Mouse (Mus musculus) embryonic facial prominence, embryonic 10.5 days (tissue): ENCODE measurements at regions not wholly inside any gene's neighbourhood (a gene's known extent, or its start where the extent isn't known, plus 50 kb on each side); places are given as distances from the start of the nearest gene placed in this dataset.

Experiments used
- DNase-seq: peaks from one replicate; pipeline ENCODE4 v3.0.0-alpha.2; 2017; ENCODE audit warnings: low spot score
- H3K27ac ChIP-seq: fragments of 300-500 bp; sonication (generic); replicated peaks from 2 replicates; pipeline ENCODE4 v1.5.1; 2016; ENCODE audit warnings: mild to moderate bottlenecking
- H3K27me3 ChIP-seq: fragments of 300-500 bp; sonication (generic); replicated peaks from 2 replicates; pipeline ENCODE4 v1.6.1; 2016; ENCODE audit warnings: low read depth, mild to moderate bottlenecking; ENCODE audit not compliant: poor library complexity, severe bottlenecking
- H3K36me3 ChIP-seq: fragments of 300-500 bp; sonication (generic); replicated peaks from 2 replicates; pipeline ENCODE4 v1.6.1; 2016; ENCODE audit warnings: mild to moderate bottlenecking, moderate library complexity
- H3K4me1 ChIP-seq: fragments of 300-500 bp; sonication (generic); 2 replicates; pipeline ENCODE4 v1.6.1; 2016
- H3K4me3 ChIP-seq: fragments of 300-500 bp; sonication (generic); 2 replicates; pipeline ENCODE4 v1.5.1; 2016; ENCODE audit warnings: mild to moderate bottlenecking, moderate library complexity
- H3K9me3 ChIP-seq: fragments of 300-500 bp; sonication (generic); 2 replicates; pipeline ENCODE4 v1.6.1; 2016; ENCODE audit warnings: mild to moderate bottlenecking
- WGBS: fragments of 180-500 bp; shearing (Covaris S2); methylation state at CpG from one replicate; pipeline ENCODE4 v1.1.7; 2016; 5-methylcytosine and 5-hydroxymethylcytosine counted together

DNA sequence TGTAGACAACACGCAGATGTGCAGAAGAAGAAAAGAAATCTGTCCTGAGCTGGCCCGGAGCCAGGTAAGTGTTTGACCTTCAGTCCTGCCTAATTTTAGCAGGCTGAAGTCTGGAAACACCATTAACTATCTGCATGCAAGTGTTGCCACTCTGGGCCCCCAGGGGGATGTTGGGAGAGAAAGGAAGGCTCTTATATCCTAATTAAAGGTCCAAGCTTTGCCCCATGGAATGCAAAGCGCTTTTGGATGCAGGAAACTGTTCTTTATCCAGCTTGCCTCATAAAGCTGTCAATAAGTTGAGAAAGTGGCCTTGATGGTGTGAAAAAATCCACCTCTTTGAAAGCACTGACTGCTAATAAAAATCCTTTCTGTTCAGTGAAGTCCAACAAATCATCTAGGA, 145.1 kb upstream of the Elac2 start:
- H3K4me1 ChIP-seq = peaks cover 30% of the 10 kb centered on the region
- 0 out of 2 replicates have a peak, but pooled peaks cover 8% of the 10 kb centered on the region for H3K27me3 ChIP-seq
- no peaks in the 10 kb centered on the region for H3K9me3 ChIP-seq
- DNase-seq = peak; percentile 48
- H3K27ac ChIP-seq = peak overlapping the region; percentile 27; the same call in 1 of the 2 replicates
- H3K4me3 ChIP-seq = no peak overlapping the region
- 62% methylated on average over 3 of the region's 3 CpGs for WGBS
- H3K36me3 ChIP-seq = no peaks in the 10 kb centered on the region

DNA sequence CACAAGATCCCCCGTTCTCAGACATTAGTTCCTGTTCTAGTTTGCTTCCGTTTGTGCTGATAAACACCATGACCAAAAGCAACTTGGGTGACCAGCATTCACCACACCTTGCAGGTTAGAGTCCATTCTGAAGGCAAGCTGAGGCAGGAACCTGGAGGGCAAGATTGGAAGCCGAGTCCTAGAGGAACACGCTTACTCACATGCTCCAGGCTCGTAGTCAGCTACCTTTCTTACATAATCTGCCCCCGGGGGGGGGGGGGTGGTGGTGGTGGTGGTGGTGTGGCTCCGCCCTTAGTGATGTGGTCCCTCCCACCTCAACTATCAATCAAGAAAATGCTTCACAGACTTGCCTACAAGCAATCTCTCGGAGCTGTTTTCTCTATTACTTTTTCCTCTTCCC, 142.1 kb upstream of the Elac2 start:
- DNase-seq = no peak
- H3K9me3 ChIP-seq = no peaks in the 10 kb centered on the region
- H3K27ac ChIP-seq = no peak overlapping the region
- peaks cover 27% of the 10 kb centered on the region for H3K4me1 ChIP-seq
- H3K4me3 ChIP-seq = no peak overlapping the region
- H3K36me3 ChIP-seq = no peaks in the 10 kb centered on the region
- 80% methylated on average over 8 of the region's 8 CpGs for WGBS
- 0 out of 2 replicates have a peak, but pooled peaks cover 2% of the 10 kb centered on the region for H3K27me3 ChIP-seq

DNA sequence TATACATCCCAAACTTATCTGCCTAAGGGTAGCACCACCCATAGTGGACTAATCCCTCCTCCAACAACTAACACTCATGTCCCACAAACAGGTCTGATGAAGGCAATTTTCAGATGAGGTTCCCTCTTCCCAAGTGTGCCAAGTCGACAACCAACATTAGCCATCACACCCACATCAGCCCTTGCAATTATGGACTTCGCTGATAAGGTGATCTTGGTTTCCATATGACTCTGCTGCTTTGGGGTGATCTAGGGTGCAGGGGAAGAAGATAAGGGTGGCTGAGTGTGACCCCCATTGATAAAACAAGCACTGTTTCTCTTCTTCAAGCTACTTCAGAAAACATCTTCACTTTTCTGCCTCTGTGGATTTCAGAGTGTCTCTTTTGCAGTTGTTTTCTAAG, 137.7 kb upstream of the Elac2 start:
- H3K9me3 ChIP-seq = no peaks in the 10 kb centered on the region
- 88% methylated on average over 2 of the region's 2 CpGs for WGBS
- no peak for DNase-seq

DNA sequence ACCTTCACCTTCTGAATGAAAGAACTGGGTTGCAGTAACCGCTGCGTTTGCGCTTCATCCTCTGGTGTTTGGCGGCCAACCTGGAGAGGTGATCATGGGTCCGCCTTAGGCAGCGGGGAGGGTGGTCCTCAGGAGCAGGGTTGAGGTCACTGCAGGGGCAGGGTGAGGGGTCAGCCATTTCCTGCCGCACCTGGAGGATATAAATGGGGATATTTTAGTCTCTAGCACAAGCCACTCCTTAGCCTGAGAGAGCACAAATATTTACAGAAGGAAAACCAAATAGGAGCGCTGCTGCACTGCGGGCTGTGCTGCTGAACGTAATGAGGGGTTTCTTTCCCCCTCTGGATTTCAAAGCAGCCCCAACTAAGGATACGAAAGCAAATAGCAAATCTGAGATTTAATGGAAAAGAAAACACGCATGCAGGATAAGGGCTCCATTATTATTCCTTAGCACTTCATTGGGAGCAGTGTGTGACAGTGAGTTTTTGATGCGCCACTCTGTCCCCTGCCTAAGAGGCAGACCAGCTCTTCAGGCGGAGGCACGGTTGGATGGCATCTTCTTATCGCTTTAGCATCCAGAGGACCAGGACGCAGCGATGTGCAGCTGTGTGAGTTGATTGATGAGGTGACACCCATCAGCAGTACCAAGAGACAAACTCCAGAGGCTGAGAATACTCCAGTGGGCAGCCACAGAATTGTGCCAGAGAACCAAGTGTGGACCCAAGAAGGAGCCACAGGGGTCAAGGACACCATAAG, 135.9 kb upstream of the Elac2 start:
- H3K36me3 ChIP-seq = no peaks in the 10 kb centered on the region
- peaks cover 11% of the 10 kb centered on the region for H3K4me1 ChIP-seq
- 53% methylated on average over 18 of the region's 18 CpGs for WGBS
- H3K27me3 ChIP-seq = no peaks in the 10 kb centered on the region
- no peak overlapping the region for H3K4me3 ChIP-seq
- DNase-seq = peak; percentile 59
- no peaks in the 10 kb centered on the region for H3K9me3 ChIP-seq
- peak overlapping the region; percentile 1; the same call in 1 of the 2 replicates for H3K27ac ChIP-seq

More for the DNA sequence above, 137.7 kb upstream of the Elac2 start:
- Histone ChIP-seq H3K36me3 (no peaks in the 10 kb centered on the region), H3K4me3 (no peak overlapping the region), H3K27me3 (no peaks in the 10 kb centered on the region), H3K4me1 (peaks cover 11% of the 10 kb centered on the region), H3K27ac (no peak overlapping the region)

DNA sequence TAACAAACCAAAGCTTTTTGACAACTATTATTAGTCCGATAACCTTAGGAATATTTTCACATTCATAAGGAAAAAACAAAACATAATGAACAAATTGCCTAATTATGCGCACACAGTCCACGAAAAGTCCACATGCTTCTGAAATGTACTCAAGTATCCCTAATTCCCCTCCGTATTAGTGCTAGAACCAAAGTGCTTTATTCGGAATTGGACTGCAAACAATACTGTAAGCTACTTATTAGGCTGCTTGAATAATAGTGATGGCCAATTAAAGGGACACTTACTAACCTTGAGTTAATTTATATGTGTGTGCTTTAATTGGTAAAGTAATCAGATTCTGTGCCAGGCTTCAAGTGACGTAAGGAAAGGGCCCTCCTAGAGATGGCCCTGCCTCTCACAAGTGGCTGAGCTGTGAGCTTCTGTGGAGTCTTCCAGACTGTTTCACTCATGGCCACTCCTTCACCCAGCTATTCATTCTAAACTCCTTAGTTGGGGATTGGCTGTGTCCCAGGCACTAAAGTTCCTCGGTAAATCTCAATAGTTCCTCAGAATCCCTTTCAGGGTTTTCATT, 132.2 kb upstream of the Elac2 start:
- Histone ChIP-seq H3K27ac (no peak overlapping the region), H3K4me1 (peaks cover 11% of the 10 kb centered on the region), H3K27me3 (no peaks in the 10 kb centered on the region), H3K36me3 (no peaks in the 10 kb centered on the region), H3K4me3 (no peak overlapping the region), H3K9me3 (no peaks in the 10 kb centered on the region)
- no peak for DNase-seq
- WGBS = 87% methylated on average over 7 of the region's 7 CpGs

DNA sequence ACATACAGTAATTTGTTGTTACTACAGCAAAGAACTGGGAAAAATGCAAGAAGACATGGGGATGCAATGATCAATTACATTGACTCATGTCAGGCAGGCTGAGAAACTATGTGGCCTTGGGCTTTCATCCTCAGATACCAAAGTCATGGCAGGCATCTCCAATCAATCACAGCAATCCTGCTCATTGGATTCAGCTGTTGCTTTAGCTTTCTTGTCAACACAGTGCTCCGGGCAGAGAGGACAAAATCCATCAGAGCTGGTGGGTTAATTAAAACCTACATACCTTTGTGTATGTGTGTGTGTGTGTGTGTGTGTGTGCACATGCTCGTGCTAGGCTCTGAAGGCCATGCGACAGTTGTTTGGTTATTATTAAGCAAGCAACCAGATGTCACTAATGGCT, 119.2 kb upstream of the Elac2 start:
- H3K36me3 ChIP-seq = no peaks in the 10 kb centered on the region
- H3K27ac ChIP-seq = no peak overlapping the region
- no peaks in the 10 kb centered on the region for H3K9me3 ChIP-seq
- 0 out of 2 replicates have a peak, but pooled peaks cover 9% of the 10 kb centered on the region for H3K4me1 ChIP-seq
- peak; percentile 14 for DNase-seq
- WGBS = 61% methylated on average over 3 of the region's 3 CpGs
- no peak overlapping the region for H3K4me3 ChIP-seq
- no peaks in the 10 kb centered on the region for H3K27me3 ChIP-seq

DNA sequence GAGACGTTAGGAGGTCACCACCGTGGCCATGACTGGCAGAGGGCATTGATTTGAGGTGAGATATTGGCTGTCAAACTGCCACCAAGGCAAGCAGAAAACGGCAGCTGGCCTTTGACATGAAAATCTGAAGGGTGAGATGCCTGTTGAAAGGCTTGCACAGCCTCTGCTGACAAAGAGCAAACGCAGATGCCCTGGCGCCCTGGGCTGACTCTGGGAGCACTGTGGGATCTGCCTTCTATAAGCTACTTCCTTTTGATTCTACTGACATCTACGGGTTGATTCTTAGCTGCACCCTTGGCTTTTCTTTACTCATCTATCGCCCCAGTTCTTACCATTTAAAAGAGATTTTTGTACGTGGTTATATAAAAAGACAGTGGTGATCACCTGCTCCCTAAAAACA, 98.2 kb upstream of the Elac2 start:
- peaks cover 7% of the 10 kb centered on the region; the same call in 1 of the 2 replicates for H3K4me1 ChIP-seq
- DNase-seq = peak; percentile 54
- H3K4me3 ChIP-seq = no peak overlapping the region
- no peak overlapping the region for H3K27ac ChIP-seq
- H3K36me3 ChIP-seq = no peaks in the 10 kb centered on the region
- WGBS = 57% methylated on average over 8 of the region's 8 CpGs
- H3K27me3 ChIP-seq = no peaks in the 10 kb centered on the region; the same call in 1 of the 2 replicates
- H3K9me3 ChIP-seq = no peaks in the 10 kb centered on the region

DNA sequence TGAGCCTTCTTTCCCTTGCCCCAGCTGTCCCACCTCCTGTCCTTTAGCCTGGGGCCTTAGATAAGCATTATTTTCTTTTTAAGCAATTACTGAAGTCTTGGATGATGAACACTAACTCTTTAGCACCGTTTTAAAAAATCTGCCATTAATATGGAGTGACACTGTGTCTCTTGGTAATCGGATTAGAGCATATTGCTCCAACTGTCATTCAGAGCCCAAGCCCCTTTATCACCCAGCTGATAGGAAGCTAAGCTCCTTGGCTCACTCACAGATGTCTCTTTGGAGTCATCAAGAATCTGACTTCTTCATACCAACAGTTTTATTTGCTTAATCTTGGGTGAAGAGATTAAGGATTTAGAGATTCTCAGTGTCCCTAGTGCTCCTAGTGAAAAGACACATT, 94.3 kb upstream of the Elac2 start:
- H3K36me3 ChIP-seq = no peaks in the 10 kb centered on the region
- no peak for DNase-seq
- 48% methylated on average over 2 of the region's 2 CpGs for WGBS
- no peak overlapping the region for H3K27ac ChIP-seq
- no peaks in the 10 kb centered on the region for H3K9me3 ChIP-seq
- peaks cover 11% of the 10 kb centered on the region; the same call in 1 of the 2 replicates for H3K27me3 ChIP-seq
- no peak overlapping the region for H3K4me3 ChIP-seq
- peaks cover 14% of the 10 kb centered on the region for H3K4me1 ChIP-seq

DNA sequence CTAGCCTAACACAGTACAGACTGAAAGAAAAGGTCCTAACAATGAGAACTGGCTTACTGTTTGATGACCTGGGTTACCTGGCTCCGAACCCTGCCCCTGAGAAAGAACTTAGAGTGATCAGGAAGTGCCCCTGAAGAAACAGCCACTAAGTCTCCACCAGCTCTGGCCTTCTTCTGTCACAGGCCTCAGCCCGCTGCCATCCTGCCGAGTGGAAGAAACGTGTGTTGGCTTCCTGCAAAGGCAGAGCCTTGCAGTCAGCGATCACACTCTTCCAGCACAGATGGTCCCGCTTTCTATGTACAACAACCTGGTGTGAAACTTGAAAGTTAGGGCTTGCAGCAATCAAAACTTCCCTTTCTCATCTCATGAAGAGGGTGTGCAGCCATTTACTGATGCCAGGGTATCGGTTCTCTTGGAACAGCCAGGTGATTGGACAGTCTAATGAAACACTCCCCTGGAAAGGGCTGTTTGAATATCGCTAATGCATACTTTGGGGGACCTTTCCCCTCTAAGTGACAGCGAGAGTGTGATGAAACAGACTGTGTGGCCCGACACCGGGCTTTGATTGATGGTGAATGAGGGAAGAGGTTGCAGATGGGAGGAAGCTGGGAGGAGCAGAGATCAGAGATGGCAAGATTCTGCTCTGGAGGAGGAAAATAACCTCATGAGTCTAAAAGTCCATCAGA, 89.4 kb upstream of the Elac2 start:
- H3K27me3 ChIP-seq = 0 out of 2 replicates have a peak, but pooled peaks cover 11% of the 10 kb centered on the region
- H3K4me3 ChIP-seq = no peak overlapping the region
- no peaks in the 10 kb centered on the region for H3K36me3 ChIP-seq
- H3K9me3 ChIP-seq = no peaks in the 10 kb centered on the region
- 0 out of 2 replicates have a peak overlapping the region, but pooled peaks have one; percentile 54 for H3K27ac ChIP-seq
- peaks cover 10% of the 10 kb centered on the region; the same call in 1 of the 2 replicates for H3K4me1 ChIP-seq
- DNase-seq = no peak
- 75% methylated on average over 11 of the region's 11 CpGs for WGBS

DNA sequence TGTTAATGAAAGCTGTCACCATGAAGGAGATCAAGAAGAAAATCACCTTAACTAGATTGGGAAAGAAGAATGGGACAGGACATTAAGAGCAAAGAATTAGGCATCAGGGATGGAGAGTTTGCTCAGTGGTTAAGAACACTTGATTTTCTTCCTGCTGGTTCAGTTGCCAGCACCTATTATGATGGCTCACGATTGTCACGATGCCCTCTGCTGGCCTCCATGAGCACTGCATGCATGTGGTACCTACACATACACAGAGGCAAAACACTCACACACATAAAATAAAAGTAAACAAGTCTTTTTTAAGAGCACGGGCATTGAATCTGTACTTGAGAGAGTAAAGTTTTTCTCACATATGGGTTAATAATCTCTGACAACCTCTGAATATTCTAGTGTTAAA, 88.1 kb upstream of the Elac2 start:
- no peaks in the 10 kb centered on the region for H3K36me3 ChIP-seq
- no peak overlapping the region for H3K4me3 ChIP-seq
- H3K4me1 ChIP-seq = peaks cover 10% of the 10 kb centered on the region; the same call in 1 of the 2 replicates
- no peaks in the 10 kb centered on the region for H3K9me3 ChIP-seq
- H3K27me3 ChIP-seq = 0 out of 2 replicates have a peak, but pooled peaks cover 11% of the 10 kb centered on the region
- peak; percentile 55 for DNase-seq
- H3K27ac ChIP-seq = no peak overlapping the region
- WGBS = 32% methylated on average over 3 of the region's 3 CpGs

DNA sequence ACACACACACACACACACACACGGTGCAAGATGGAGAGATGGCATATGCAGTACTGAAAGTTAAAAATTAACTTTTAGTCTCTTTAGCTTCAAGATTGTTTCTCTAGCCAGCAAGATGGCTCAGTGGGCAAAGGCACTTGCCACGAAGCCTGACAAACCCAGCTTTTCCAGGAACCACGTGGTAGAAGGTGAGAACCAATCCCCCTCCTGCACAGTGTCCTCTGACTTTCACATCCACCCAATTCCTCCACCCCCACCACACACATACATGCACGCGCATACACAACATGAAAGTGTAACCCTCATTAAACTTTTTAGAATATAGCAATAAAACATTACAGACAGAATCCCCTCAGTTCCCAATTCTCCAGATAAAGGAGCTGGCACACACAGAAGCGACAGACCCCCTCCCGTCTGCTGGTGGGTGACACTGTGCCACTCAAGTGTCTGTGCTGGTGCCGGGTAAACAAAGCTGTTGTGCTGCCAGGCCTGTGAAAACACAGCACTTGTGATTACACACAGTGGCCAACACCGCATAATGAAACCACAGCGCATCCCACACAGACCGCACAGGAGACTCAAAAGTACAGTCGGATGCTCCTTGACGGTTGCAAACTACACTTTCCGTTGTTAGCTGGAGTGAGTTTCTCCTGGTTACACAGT, 82.9 kb upstream of the Elac2 start:
- WGBS = 90% methylated on average over 14 of the region's 14 CpGs
- Histone ChIP-seq H3K4me1 (peaks cover 11% of the 10 kb centered on the region), H3K27me3 (0 out of 2 replicates have a peak, but pooled peaks cover 12% of the 10 kb centered on the region), H3K9me3 (no peaks in the 10 kb centered on the region), H3K36me3 (no peaks in the 10 kb centered on the region), H3K27ac (no peak overlapping the region), H3K4me3 (no peak overlapping the region)
- no peak for DNase-seq
